Mouse (Mus musculus): ENCODE data around the gene Anapc7. TPM values are rescaled to one million over a fixed set of nuclear protein-coding genes. Genes with fewer than 3 reads are reported as not detected.

The Anapc7 gene
- polyA plus RNA-seq, 1 experiment from 2014 or later, result 34.7 TPM

DNA sequence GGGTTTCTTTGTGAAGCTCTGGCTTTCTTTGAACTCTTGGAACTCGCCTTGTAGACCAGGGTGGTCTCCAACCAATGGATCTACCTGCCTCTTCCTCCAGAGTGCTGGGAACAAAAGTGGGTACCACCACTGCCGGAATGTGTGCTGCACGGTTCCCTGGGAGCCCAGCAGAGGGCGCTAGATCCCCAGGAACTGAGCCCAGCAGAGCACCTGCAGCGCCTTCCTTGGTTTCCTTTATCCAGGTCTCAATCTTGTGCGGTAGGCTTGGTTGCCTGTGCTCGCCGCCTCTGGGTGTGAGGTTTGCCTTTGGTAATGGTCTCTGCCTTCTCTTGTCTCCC lies 20.2 kb upstream of the Anapc7 start:
- H3K4me3 ChIP-seq (ENCODE audit: low read depth, low read length), result no peak overlapping the region
- peak; percentile 63 for DNase-seq (ENCODE audit: low spot score)
- H3K27me3 ChIP-seq (ENCODE audit: control insufficient read depth, insufficient read depth, low read length), result no peaks in the 10 kb centered on the region
- no peaks in the 10 kb centered on the region for H3K4me1 ChIP-seq (ENCODE audit: control insufficient read depth, insufficient read depth, low read length)
- WGBS, result 30% methylated on average over 8 of the region's 8 CpGs
- H3K4me2 ChIP-seq (ENCODE audit: low read depth), result no peak overlapping the region
- H3K9ac ChIP-seq (ENCODE audit: low read length), result no peak overlapping the region
- H3K27ac ChIP-seq (ENCODE audit: low read depth, low read length), result no peak overlapping the region
- no peak for ATAC-seq (ENCODE audit: insufficient read depth, low FRiP score, low TSS enrichment)
- no peaks in the 10 kb centered on the region for H3K9me3 ChIP-seq (ENCODE audit: control insufficient read depth, low read length)
- peaks cover 21% of the 10 kb centered on the region for H3K36me3 ChIP-seq (ENCODE audit: control insufficient read depth, insufficient read depth, low read length)

- H3K36me3 ChIP-seq (ENCODE audit: control insufficient read depth, insufficient read depth, low read length), result peaks cover 25% of the 10 kb centered on the region
- H3K9me3 ChIP-seq (ENCODE audit: control insufficient read depth, low read length), result no peaks in the 10 kb centered on the region
- H3K9ac ChIP-seq (ENCODE audit: low read length), result no peak overlapping the region
- DNase-seq (ENCODE audit: low spot score) (no peak), ATAC-seq (ENCODE audit: insufficient read depth, low FRiP score, low TSS enrichment) (no peak)
- no peak overlapping the region for H3K27ac ChIP-seq (ENCODE audit: low read depth, low read length)
- no peaks in the 10 kb centered on the region for H3K27me3 ChIP-seq (ENCODE audit: control insufficient read depth, insufficient read depth, low read length)
- no peak overlapping the region for H3K4me3 ChIP-seq (ENCODE audit: low read depth, low read length)
- no peak overlapping the region for H3K4me2 ChIP-seq (ENCODE audit: low read depth)
- WGBS, result 80% methylated on average over 13 of the region's 13 CpGs
- no peaks in the 10 kb centered on the region for H3K4me1 ChIP-seq (ENCODE audit: control insufficient read depth, insufficient read depth, low read length)
Measured at GRCm38 (mm10) chr5:122402160-122402559, 19.3 kb upstream of the Anapc7 start.

GRCm38 (mm10) chr5:122402772-122403171 lies 18.7 kb upstream of the Anapc7 start:
- no peak overlapping the region for H3K27ac ChIP-seq (ENCODE audit: low read depth, low read length)
- WGBS, result 91% methylated on average over 5 of the region's 5 CpGs
- no peak overlapping the region for H3K9ac ChIP-seq (ENCODE audit: low read length)
- H3K4me2 ChIP-seq (ENCODE audit: low read depth), result no peak overlapping the region
- no peak overlapping the region for H3K4me3 ChIP-seq (ENCODE audit: low read depth, low read length)
- H3K4me1 ChIP-seq (ENCODE audit: control insufficient read depth, insufficient read depth, low read length), result no peaks in the 10 kb centered on the region
- DNase-seq (ENCODE audit: low spot score), result no peak
- ATAC-seq (ENCODE audit: insufficient read depth, low FRiP score, low TSS enrichment), result no peak
- no peaks in the 10 kb centered on the region for H3K9me3 ChIP-seq (ENCODE audit: control insufficient read depth, low read length)
- H3K36me3 ChIP-seq (ENCODE audit: control insufficient read depth, insufficient read depth, low read length), result peaks cover 23% of the 10 kb centered on the region
- H3K27me3 ChIP-seq (ENCODE audit: control insufficient read depth, insufficient read depth, low read length), result no peaks in the 10 kb centered on the region

- ATAC-seq (ENCODE audit: insufficient read depth, low FRiP score, low TSS enrichment), result no peak
- H3K9ac ChIP-seq (ENCODE audit: low read length), result no peak overlapping the region
Measured at GRCm38 (mm10) chr5:122403362-122403761, 18.1 kb upstream of the Anapc7 start.

GRCm38 (mm10) chr5:122405537-122405936 lies 16.0 kb upstream of the Anapc7 start:
- 96% methylated on average over 10 of the region's 10 CpGs for WGBS
- Histone ChIP-seq H3K27me3 (ENCODE audit: control insufficient read depth, insufficient read depth, low read length) (no peaks in the 10 kb centered on the region), H3K27ac (ENCODE audit: low read depth, low read length) (no peak overlapping the region), H3K4me1 (ENCODE audit: control insufficient read depth, insufficient read depth, low read length) (no peaks in the 10 kb centered on the region), H3K36me3 (ENCODE audit: control insufficient read depth, insufficient read depth, low read length) (peaks cover 23% of the 10 kb centered on the region), H3K9ac (ENCODE audit: low read length) (no peak overlapping the region), H3K9me3 (ENCODE audit: control insufficient read depth, low read length) (no peaks in the 10 kb centered on the region), H3K4me2 (ENCODE audit: low read depth) (no peak overlapping the region), H3K4me3 (ENCODE audit: low read depth, low read length) (no peak overlapping the region)
- DNase-seq (ENCODE audit: low spot score) (no peak), ATAC-seq (ENCODE audit: insufficient read depth, low FRiP score, low TSS enrichment) (no peak)

More at GRCm38 (mm10) chr5:122403362-122403761, 18.1 kb upstream of the Anapc7 start:
- no peak for DNase-seq (ENCODE audit: low spot score)
- H3K4me2 ChIP-seq (ENCODE audit: low read depth), result no peak overlapping the region
- H3K9me3 ChIP-seq (ENCODE audit: control insufficient read depth, low read length), result no peaks in the 10 kb centered on the region
- H3K4me3 ChIP-seq (ENCODE audit: low read depth, low read length), result no peak overlapping the region
- H3K27me3 ChIP-seq (ENCODE audit: control insufficient read depth, insufficient read depth, low read length), result no peaks in the 10 kb centered on the region
- peaks cover 23% of the 10 kb centered on the region for H3K36me3 ChIP-seq (ENCODE audit: control insufficient read depth, insufficient read depth, low read length)
- 94% methylated on average over 12 of the region's 12 CpGs for WGBS
- H3K27ac ChIP-seq (ENCODE audit: low read depth, low read length), result no peak overlapping the region
- no peaks in the 10 kb centered on the region for H3K4me1 ChIP-seq (ENCODE audit: control insufficient read depth, insufficient read depth, low read length)

DNA sequence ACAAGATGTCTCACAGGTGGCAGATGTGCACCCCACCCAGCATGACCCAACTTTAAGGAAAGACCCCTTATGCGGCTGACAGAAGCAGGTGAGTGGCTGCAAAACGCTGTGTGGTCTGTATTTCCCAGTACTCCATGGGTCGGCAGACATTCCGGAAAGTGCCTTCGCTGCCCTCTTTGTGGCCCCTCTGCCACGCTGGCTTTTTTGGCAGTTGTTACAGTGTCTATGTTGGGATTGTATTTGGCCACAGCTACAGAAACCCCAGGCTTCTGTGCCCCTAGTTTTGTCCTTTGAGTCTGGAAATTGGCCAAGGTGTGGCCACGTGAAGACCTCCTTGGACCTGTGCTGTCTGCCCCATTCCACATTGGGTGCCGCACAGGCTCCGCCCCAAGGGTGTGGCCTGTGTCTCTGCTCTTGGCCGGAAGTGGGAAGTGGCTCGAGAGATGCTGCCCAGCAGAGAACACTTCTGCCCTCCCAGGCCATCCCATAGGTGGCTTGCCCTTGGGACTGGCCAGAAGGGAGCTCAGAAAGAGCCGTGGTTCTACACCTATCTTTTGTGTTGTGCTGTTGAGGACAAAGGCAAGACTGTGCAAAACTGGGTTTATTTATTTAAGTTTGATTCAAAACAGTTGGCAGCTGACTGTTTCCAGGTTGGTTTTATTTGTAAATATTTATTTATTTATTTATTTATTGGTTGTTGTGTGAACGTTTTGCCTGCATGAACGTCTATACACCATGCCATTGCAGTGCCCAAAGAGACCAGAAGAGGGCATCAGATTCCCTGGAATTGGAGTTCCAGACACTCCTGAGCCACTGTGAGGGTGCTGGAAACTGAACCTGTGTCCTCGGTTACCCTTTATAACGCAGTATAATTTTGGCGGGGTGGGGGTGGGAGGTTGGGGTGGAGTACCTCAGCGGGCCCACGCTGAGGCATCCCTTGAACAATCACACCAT lies 11.5 kb upstream of the Anapc7 start:
- H3K27ac ChIP-seq (ENCODE audit: low read depth, low read length), result no peak overlapping the region
- H3K9me3 ChIP-seq (ENCODE audit: control insufficient read depth, low read length), result no peaks in the 10 kb centered on the region
- ATAC-seq (ENCODE audit: insufficient read depth, low FRiP score, low TSS enrichment) (no peak), DNase-seq (ENCODE audit: low spot score) (no peak)
- H3K4me2 ChIP-seq (ENCODE audit: low read depth), result no peak overlapping the region
- 90% methylated on average over 19 of the region's 19 CpGs for WGBS
- H3K4me1 ChIP-seq (ENCODE audit: control insufficient read depth, insufficient read depth, low read length), result no peaks in the 10 kb centered on the region
- H3K27me3 ChIP-seq (ENCODE audit: control insufficient read depth, insufficient read depth, low read length), result no peaks in the 10 kb centered on the region
- H3K4me3 ChIP-seq (ENCODE audit: low read depth, low read length), result no peak overlapping the region
- H3K36me3 ChIP-seq (ENCODE audit: control insufficient read depth, insufficient read depth, low read length), result peaks cover 10% of the 10 kb centered on the region
- H3K9ac ChIP-seq (ENCODE audit: low read length), result no peak overlapping the region

- peaks cover 3% of the 10 kb centered on the region; the same call in 1 of the 2 replicates for H3K36me3 ChIP-seq (ENCODE audit: control insufficient read depth, insufficient read depth, low read length)
- no peak overlapping the region for H3K4me3 ChIP-seq (ENCODE audit: low read depth, low read length)
- H3K9ac ChIP-seq (ENCODE audit: low read length), result no peak overlapping the region
- WGBS, result 82% methylated on average over 5 of the region's 5 CpGs
- H3K27me3 ChIP-seq (ENCODE audit: control insufficient read depth, insufficient read depth, low read length), result no peaks in the 10 kb centered on the region
- no peak overlapping the region for H3K4me2 ChIP-seq (ENCODE audit: low read depth)
- H3K27ac ChIP-seq (ENCODE audit: low read depth, low read length), result no peak overlapping the region
- DNase-seq (ENCODE audit: low spot score) (no peak), ATAC-seq (ENCODE audit: insufficient read depth, low FRiP score, low TSS enrichment) (no peak)
- no peaks in the 10 kb centered on the region for H3K4me1 ChIP-seq (ENCODE audit: control insufficient read depth, insufficient read depth, low read length)
- no peaks in the 10 kb centered on the region for H3K9me3 ChIP-seq (ENCODE audit: control insufficient read depth, low read length)
Measured at GRCm38 (mm10) chr5:122411892-122412291, 9.6 kb upstream of the Anapc7 start.

- no peaks in the 10 kb centered on the region for H3K4me1 ChIP-seq (ENCODE audit: control insufficient read depth, insufficient read depth, low read length)
- DNase-seq (ENCODE audit: low spot score) (no peak), ATAC-seq (ENCODE audit: insufficient read depth, low FRiP score, low TSS enrichment) (no peak)
- no peak overlapping the region for H3K9ac ChIP-seq (ENCODE audit: low read length)
- no peaks in the 10 kb centered on the region for H3K27me3 ChIP-seq (ENCODE audit: control insufficient read depth, insufficient read depth, low read length)
- H3K36me3 ChIP-seq (ENCODE audit: control insufficient read depth, insufficient read depth, low read length), result no peaks in the 10 kb centered on the region
- no peak overlapping the region for H3K27ac ChIP-seq (ENCODE audit: low read depth, low read length)
- no peak overlapping the region for H3K4me2 ChIP-seq (ENCODE audit: low read depth)
- no peak overlapping the region for H3K4me3 ChIP-seq (ENCODE audit: low read depth, low read length)
- 60% methylated on average over 6 of the region's 6 CpGs for WGBS
- no peaks in the 10 kb centered on the region for H3K9me3 ChIP-seq (ENCODE audit: control insufficient read depth, low read length)
Measured at GRCm38 (mm10) chr5:122412826-122413225, 8.7 kb upstream of the Anapc7 start.

DNA sequence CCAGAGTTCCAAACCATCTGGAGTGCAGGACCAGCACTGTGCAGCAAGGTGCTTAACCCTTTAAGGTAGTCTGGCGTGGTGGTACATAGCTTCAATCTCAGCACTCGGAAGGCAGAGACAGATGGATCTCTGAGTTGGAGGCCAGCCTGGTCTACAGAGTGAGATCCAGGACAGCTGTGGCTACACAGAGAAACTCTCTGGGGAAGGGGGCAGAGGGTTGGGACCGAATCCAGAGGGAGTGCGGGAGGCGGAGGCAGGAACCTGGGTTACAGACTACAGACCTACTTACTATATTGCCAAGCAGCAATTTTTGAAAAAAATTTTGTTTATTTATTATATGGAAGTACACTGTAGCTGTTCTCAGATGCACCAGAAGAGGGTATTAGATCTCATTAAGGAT lies 7.1 kb upstream of the Anapc7 start:
- ATAC-seq (ENCODE audit: insufficient read depth, low FRiP score, low TSS enrichment), result no peak
- Histone ChIP-seq H3K9ac (ENCODE audit: low read length) (no peak overlapping the region), H3K27ac (ENCODE audit: low read depth, low read length) (no peak overlapping the region), H3K4me3 (ENCODE audit: low read depth, low read length) (no peak overlapping the region), H3K4me1 (ENCODE audit: control insufficient read depth, insufficient read depth, low read length) (no peaks in the 10 kb centered on the region), H3K9me3 (ENCODE audit: control insufficient read depth, low read length) (no peaks in the 10 kb centered on the region), H3K4me2 (ENCODE audit: low read depth) (no peak overlapping the region), H3K27me3 (ENCODE audit: control insufficient read depth, insufficient read depth, low read length) (no peaks in the 10 kb centered on the region), H3K36me3 (ENCODE audit: control insufficient read depth, insufficient read depth, low read length) (no peaks in the 10 kb centered on the region)
- 94% methylated on average over 5 of the region's 5 CpGs for WGBS
- DNase-seq (ENCODE audit: low spot score), result no peak
